Mouse (Mus musculus) liver, adult 2 months (tissue): ENCODE data around the gene Gucy1a1.

Experiments
- CTCF ChIP-seq: fragments of 200-500 bp; IDR thresholded peaks from 2 replicates; pipeline ENCODE4 v1.5.1; 2011; ENCODE audit warnings: low read depth, low read length, control low read depth
- POLR2A ChIP-seq: fragments of 200-500 bp; IDR thresholded peaks from 2 replicates; pipeline ENCODE4 v1.6.1; 2011; ENCODE audit warnings: low read length, control low read depth; ENCODE audit not compliant: insufficient read depth; ENCODE audit errors: extremely low read depth

- no peak for TF ChIP-seq CTCF
- no peak for TF ChIP-seq POLR2A
These were observed 93.6 kb downstream of the Gucy1a1 start for GRCm38 (mm10) chr3:82052029-82052428.
